Mouse (Mus musculus) heart, adult 8-10 months (tissue): Measurements from ENCODE around the gene Prpf38b. TPM values are rescaled to one million over a fixed set of nuclear protein-coding genes. Genes with fewer than 3 reads are reported as not detected.

Source experiments
- DNase-seq: peaks from one replicate; pipeline ENCODE4 v3.0.0; 2022; ENCODE audit warnings: low spot score
- total RNA-seq, 4 experiments: library from RNA; stranded (reverse); gene quantifications; 2 replicates each; pipeline ENCODE4 v1.2.4; 2022

The Prpf38b gene
- total RNA-seq, 4 experiments from 2014 or later: 14.1 to 18.6 (median 17.4) TPM

DNA sequence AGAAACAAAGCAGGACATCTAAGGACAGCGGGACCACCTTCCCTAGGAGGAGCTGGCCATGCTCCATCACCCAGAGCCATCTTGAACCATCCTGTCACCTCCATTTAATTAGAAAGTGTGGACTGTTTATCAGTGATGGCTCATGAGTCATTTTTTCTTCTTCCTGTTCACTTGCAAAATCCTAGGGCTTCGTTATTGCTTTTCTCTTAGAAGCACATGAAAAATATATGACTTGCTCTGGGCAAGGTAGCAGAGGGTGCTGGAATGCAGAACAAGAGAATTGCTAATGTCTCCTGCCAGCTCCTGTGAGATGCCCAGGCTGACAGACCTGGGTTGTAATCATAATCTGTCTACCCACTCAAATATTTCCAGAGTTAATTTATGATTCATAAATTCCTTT, 50.7 kb downstream of the Prpf38b start:
- DNase-seq: no peak

DNA sequence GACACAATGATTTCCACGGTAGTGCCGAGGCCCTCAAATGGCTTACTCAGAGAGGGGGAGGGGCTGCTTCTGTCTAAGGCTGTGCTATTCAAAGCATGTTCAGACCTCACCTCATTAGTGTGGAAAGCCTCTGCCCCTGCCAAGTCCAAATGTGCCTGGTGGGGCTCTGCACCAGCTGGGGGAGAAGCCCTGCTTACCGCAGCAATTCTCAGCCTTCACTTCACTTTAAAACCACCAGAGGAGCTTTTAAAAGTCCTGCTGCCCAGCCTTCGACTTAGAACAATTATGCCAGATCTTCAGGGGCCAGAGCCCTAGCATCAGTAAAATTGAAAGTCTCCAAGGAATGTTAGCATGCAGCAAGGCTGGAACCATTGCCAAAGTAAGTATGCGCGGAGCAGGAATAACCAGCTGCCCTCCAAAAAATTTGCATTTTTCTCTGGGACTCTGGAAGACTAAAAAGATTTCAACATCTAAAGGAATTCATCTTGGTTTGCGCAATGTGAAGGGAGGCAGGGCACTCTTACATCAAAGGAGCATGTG, 53.2 kb downstream of the Prpf38b start:
- DNase-seq: peak; percentile 43

DNA sequence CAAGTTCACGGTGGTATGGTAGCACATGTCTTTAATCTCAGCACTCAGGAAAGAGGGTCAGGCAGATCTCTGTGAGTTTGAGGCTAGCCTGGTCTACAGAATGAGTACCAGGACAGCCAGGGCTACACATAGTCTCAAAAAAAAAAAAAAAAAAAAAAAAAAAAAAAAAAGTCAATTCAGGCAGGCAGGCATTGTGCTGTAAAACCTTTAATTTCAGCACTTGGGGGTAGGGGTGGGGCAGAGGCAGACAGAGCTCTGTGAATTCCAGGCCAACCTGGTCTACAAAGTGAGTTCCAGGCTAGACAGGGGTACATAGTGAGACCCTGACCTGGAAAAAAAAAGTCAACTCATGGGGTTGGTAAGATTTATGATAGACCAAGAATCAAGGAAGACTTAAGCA, 53.8 kb downstream of the Prpf38b start:
- no peak for DNase-seq

DNA sequence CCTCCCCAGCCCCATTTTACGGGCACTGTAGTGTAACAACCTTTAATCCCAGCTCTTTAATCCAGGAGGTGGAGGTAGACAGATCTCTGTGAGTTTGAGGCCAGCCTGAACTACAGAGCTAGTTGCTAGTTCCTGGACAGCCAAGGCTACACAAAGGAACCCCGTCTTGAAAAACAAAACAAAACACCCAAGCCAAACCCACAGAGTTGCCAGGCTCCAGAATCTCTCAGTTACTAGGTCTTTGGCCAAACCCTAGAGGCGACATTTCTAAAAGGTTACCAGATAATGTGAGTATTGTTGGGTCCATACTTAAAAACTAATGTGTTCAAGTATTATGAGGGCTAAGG, 54.4 kb downstream of the Prpf38b start:
- DNase-seq: no peak

DNA sequence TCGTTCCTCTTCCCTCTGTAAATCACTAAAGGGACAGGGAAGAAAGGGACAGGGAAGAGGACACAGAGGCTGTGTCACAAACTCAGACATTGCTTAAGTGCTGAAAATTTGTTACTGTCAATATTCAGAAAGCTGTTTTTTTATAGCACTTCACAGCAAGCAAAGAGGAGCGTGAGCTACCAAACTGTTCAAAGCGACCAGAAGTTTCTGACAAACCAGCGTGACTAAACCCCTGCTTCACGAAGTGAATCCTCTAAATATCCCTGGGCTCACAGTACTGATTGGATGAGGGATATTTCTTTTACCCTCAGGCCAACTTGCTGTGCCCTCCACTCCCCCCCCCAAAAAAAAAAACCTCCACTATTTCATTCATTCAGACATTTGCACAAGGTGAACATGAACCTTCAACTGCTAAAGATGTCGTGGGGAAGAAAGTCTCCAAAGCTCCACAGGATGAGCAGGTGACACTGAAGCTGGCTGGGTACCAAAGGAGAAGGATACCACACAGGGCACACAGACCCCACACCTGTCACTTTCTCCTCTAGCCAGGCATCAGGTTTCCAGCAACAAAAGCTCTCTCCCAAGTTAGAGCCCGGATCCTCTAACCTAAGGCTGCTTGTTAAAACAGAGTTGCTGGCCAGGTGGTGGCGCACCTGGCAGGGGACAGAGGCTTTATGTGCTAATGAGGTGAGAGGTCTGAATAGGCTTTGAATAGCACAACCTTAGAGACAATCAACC, 55.0 kb downstream of the Prpf38b start:
- DNase-seq: no peak

DNA sequence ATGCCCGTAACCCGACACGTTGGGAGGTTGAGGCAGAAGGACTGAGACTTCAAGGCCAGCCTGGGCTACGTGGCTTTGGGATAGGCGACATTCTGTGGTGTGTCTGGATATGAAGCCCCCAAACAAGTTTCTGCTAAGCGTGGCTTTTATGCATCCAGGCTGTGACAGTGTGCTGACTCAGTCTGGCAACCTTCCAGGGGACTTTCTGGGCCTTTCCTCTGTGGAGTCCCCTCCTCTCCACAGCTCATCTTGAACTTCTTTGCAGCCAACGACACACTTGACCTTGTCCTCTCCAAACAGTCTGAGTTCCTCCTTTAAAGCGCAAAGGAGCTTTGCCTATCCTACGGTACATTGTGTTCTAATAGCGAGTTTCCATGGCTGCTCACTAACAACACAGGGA, 55.7 kb downstream of the Prpf38b start:
- peak; percentile 64 for DNase-seq

DNA sequence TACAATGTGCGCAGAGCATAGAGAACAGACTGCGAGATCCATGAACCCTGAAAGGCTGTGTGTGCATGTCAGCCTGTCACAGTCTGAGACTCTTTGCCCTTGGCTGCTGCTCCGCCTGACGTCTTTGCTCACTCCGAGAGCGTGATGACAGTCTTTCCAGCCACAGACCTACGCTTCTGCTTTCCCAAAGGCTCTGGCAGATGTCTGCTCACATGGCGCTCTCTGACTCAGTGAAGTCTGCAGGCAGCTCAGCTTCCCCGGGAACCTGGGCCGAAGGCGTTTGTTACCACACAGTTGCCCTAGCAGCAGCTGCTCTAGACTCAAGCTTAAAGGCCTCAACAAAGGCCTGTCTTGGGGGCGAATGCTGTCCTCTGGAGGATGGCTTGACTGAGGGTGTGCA, 56.2 kb downstream of the Prpf38b start:
- DNase-seq: peak; percentile 63

DNA sequence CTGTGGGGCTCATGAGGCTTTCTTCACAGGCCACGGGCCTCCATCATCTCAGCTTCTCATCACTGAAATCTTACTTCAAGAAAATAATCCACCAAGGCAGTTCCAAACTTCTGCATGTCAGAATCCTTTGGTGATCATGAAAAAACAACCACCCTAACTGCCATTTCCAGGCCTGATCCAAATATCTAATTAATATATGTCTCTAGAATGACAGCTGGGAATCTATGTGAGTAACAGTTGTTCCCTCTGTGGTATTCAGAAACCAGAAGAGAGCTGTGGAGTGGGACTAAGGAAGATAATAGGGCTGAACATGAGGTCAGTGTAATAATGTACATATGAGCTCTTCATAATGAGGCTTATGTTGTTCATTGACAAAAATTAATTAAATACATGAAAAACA, 58.3 kb downstream of the Prpf38b start:
- DNase-seq: no peak

Other genes starting within 250 kb of the Prpf38b start
- gene Gpsm2, start 189.4 kb downstream of the Prpf38b start, total RNA-seq: 1 to 10 TPM in 1 of 4 experiments, under 1 TPM in 3; 0.41 to 1.3 (median 0.61) TPM
- gene Aknad1, start 172.1 kb downstream of the Prpf38b start, total RNA-seq: under 1 TPM in 1 of 4 experiments, not detected in 3; 0.16 TPM
- gene Stxbp3, start 71.2 kb downstream of the Prpf38b start, total RNA-seq: 10 to 100 TPM; 16.7 to 27.6 (median 21.9) TPM
- gene Fndc7, start 21.7 kb downstream of the Prpf38b start, total RNA-seq: under 1 TPM in 1 of 4 experiments, not detected in 3; 0.06 TPM
- not detected for gene Henmt1, start 28.1 kb upstream of the Prpf38b start, total RNA-seq
- gene Gm9857, start 28.7 kb upstream of the Prpf38b start, total RNA-seq: not detected
- gene Fam102b, start 115.9 kb upstream of the Prpf38b start, total RNA-seq: 10 to 100 TPM in 3 of 4 experiments, 1 to 10 TPM in 1; 8.0 to 11.7 (median 11.0) TPM
- not detected for gene Slc25a54, start 168.7 kb upstream of the Prpf38b start, total RNA-seq
- gene Slc25a24, start 211.4 kb upstream of the Prpf38b start, total RNA-seq: 1 to 10 TPM; 3.9 to 5.5 (median 4.6) TPM